Mouse (Mus musculus): ENCODE results near the gene Cacng6.

The Cacng6 gene

DNA sequence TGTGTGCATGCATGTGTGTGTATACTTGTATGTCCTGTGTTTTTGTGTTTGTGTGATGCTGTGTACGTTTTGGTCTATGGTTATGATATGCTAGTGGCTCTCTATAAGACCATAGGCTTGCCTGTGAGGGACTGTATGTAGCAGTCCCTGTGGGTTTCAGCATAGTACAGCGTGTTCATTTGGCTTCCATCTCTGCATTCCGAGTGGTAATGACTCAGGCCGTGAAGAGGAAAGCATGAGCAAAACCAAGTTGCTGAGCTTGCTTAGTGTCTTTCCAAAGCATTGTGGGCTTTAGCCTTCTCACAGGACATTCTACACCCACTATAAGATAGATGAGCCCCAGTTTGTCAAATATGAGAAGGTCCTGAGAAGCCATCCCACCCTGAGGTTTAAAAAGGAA lies 39.3 kb downstream of the Cacng6 start:
- DNase-seq (ENCODE audit: low read depth): no peak

DNA sequence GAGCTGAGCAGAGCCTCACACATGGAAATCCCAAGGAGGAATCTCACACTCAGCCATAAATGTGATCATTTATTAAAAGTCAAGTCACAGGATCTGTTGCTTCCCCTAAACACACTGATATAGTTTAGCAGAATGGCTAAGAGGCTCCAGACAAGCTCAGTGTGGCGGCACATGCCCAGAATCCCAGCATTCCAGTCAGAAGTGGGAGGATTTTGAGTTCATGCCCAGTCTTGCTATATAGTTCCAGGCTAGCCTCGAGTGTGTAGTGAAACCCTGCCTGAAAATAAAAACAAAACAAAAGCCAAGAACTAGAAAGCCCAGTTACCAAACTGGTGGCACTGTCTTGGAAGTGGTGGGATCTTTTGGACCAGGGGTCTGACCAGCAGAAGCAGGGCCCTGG lies 44.6 kb downstream of the Cacng6 start:
- no peak for DNase-seq (ENCODE audit: low read depth)

DNA sequence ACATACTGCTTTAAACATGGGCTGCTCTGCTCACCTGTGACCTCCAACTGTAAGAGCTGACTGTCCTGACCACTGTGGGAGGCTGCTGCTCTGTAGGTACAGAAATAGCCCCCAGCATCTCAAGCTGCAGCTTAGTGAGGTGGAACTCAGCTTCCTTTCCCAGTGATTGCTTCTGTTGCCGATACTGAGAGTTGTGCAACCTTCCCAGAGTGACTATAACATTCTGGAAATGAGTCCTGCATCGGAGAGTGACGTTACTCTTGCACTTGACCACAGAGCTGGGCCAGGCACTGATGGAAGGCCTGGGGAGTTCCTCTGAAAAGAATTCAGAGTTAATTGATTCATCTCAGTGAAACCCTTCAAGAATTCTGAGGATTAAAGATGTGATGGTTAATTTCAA lies 48.8 kb downstream of the Cacng6 start:
- DNase-seq (ENCODE audit: low read depth): peak; percentile 42

DNA sequence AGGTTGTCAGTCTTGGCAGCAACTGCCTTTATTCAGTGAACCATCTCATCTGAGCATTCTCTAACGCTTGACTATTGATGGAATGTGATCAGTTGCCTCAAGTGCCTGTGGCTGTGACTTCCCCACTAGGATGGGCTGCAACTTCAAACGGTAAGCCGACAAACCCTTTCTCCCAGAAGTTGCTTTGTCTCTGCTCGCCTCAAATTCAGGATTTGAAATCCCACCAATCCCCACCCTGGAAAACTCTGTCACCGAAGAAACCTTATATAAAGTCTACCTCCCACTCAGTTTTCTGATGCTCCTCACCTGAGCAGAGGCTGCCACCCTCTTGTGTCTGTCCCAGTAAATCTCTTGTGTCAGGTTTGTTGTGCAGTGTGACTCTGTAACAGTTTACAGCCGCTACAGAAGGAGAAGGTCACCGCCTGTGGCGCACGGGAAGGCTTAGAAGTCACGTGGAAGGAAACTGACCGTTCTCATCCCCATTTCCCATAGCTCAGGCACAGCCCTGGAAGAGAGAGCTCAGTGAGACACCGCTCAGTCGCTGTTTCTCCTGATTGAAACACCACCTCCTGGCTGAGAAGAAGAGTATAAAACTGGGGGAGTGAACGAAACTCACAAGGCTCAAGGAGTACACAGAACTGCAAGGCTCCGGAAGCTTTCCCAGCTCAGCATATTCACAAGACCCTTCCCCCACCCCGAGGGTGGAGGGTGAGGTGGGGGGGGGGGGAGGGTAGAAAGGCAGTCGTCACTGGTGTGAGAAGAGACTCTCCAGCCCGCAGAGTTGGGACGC lies 50.5 kb downstream of the Cacng6 start:
- DNase-seq (ENCODE audit: low read depth): no peak

DNA sequence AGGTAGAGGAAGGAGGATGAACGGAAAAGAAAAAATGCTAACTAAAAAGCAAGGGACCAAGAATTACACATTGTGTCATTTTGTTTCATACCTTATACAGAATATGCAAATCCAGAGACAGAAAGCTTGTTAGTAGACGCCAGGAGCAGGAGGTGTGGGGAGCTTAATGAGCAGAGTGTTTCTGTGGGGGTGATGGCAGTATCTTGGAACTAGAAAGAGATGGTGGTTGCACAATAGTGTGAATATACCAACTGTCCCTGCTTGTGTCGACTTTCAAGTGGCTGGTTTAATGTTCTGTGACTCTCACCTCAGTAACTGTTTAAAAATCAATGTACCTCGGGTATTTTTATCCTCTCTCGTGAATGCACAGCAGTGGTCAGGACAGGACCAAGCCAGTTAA lies 52.7 kb downstream of the Cacng6 start:
- DNase-seq (ENCODE audit: low read depth): no peak

DNA sequence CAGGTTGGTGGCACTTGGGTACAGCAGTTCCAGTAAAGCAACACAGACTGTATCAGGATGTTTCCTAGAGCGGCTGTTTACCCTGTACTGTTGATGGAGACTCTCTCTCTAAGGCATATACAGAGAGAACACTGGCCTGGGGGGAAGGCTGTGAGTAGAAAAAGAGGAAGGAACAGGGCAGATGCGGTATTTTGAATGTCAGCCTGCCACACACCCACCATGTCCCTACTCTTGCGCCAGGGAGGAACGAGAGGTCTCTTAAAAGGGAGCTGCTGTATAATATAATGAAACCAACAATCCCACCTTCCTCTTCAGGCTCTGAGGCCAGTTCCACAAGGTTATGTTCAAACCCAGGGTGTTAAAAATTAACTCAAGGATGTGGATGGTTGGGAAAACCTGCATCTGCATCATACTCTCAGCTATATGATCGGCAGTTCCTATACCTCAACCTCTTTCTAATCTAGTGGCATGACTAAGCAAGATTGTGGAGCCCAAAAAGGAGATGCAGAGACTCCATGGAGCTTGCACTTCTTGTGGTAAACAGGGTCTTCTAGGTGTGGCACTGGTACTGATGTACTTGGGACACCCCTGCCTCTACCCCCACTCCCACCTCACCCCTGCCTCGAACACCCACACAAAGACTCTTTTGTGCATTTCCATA lies 58.1 kb downstream of the Cacng6 start:
- peak; percentile 31 for DNase-seq (ENCODE audit: low read depth)

Data from 416B (cell line).